Mouse (Mus musculus) C2C12 (cell line): ENCODE measurements around the gene Pik3cd. TPM values are rescaled to one million over a fixed set of nuclear protein-coding genes. Genes with fewer than 3 reads are reported as not detected.

Source experiments
- H3K27me3 ChIP-seq: one replicate; pipeline ENCODE4 v1.6.1; 2011; ENCODE audit not compliant: control insufficient read depth, insufficient read depth, insufficient read length
- H3K36me3 ChIP-seq: one replicate; pipeline ENCODE4 v1.6.1; 2011; ENCODE audit not compliant: control insufficient read depth, insufficient read depth
- H3K4me3 ChIP-seq: one replicate; pipeline ENCODE4 v1.5.1; 2011; ENCODE audit warnings: mild to moderate bottlenecking, control low read depth; ENCODE audit not compliant: poor library complexity, insufficient read depth, severe bottlenecking
- H3K79me2 ChIP-seq: one replicate; pipeline ENCODE4 v1.6.1; 2011; ENCODE audit not compliant: control insufficient read depth, insufficient read depth
- H3K79me3 ChIP-seq: one replicate; pipeline ENCODE4 v1.6.1; 2011; ENCODE audit warnings: low read depth, control low read depth
- H3ac ChIP-seq: one replicate; pipeline ENCODE3; 2011; ENCODE audit warnings: low read depth; ENCODE audit not compliant: control insufficient read depth, insufficient read length
- CEBPB ChIP-seq: IDR thresholded peaks from one replicate; pipeline ENCODE4 v1.6.1; 2011; ENCODE audit warnings: low read depth, mild to moderate bottlenecking, control low read depth, moderate library complexity
- CTCF ChIP-seq: IDR thresholded peaks from one replicate; pipeline ENCODE4 v1.5.1; 2011; ENCODE audit not compliant: control insufficient read depth, insufficient read depth, insufficient read length
- FOSL1 ChIP-seq: IDR thresholded peaks from one replicate; pipeline ENCODE4 v1.8.0; 2011; ENCODE audit warnings: mild to moderate bottlenecking, low read length; ENCODE audit not compliant: poor library complexity, insufficient read depth, severe bottlenecking
- MAX ChIP-seq: IDR thresholded peaks from one replicate; pipeline ENCODE4 v1.6.1; 2011; ENCODE audit warnings: mild to moderate bottlenecking, control low read depth
- MYOD1 ChIP-seq: IDR thresholded peaks from one replicate; pipeline ENCODE4 v1.6.1; 2011; ENCODE audit warnings: low read depth; ENCODE audit not compliant: control insufficient read depth, insufficient read length
- MYOG ChIP-seq: IDR thresholded peaks from one replicate; pipeline ENCODE4 v1.6.1; 2011; ENCODE audit not compliant: control insufficient read depth, insufficient read length; ENCODE audit errors: extremely low read depth
- USF1 ChIP-seq: IDR thresholded peaks from one replicate; pipeline ENCODE4 v1.6.1; 2011; ENCODE audit warnings: low read depth, mild to moderate bottlenecking, control low read depth, moderate library complexity
- polyA plus RNA-seq: library from polyadenylated mRNA; unstranded; fragments of >200 nt; fragmentation: generic; extraction: Trizol; gene quantifications from one replicate; pipeline ENCODE4 v1.2.1, GENCODE M21; 2012; ENCODE audit warnings: missing spikeins

Gene Pik3cd
- polyA plus RNA-seq, 1 experiment: 1.5 TPM

- no peaks in the 10 kb centered on the region for H3K79me2 ChIP-seq
- H3K27me3 ChIP-seq: no peaks in the 10 kb centered on the region
- H3K4me3 ChIP-seq: no peak overlapping the region
- TF ChIP-seq CEBPB (no peak), MYOD1 (no peak), CTCF (no peak), MYOG (no peak), FOSL1 (no peak), MAX (no peak), USF1 (no peak)
- H3K36me3 ChIP-seq: peaks cover 6% of the 10 kb centered on the region
- no peaks in the 10 kb centered on the region for H3K79me3 ChIP-seq
- H3ac ChIP-seq: no peak overlapping the region
Observed at GRCm38 (mm10) chr4:149711485-149711884, 9.1 kb upstream of the Pik3cd start.

GRCm38 (mm10) chr4:149710510-149710909 is 8.1 kb upstream of the Pik3cd start:
- Histone ChIP-seq H3ac (no peak overlapping the region), H3K36me3 (no peaks in the 10 kb centered on the region), H3K4me3 (no peak overlapping the region), H3K79me2 (no peaks in the 10 kb centered on the region), H3K27me3 (no peaks in the 10 kb centered on the region), H3K79me3 (no peaks in the 10 kb centered on the region)
- peak; percentile 49 for TF ChIP-seq CTCF
- no peak for TF ChIP-seq MYOD1
- TF ChIP-seq FOSL1: no peak

- TF ChIP-seq MAX (no peak), FOSL1 (no peak), CEBPB (no peak), MYOG (no peak), MYOD1 (no peak), CTCF (no peak)
- no peaks in the 10 kb centered on the region for H3K79me2 ChIP-seq
- H3ac ChIP-seq: no peak overlapping the region
- no peaks in the 10 kb centered on the region for H3K36me3 ChIP-seq
- no peaks in the 10 kb centered on the region for H3K27me3 ChIP-seq
- H3K79me3 ChIP-seq: no peaks in the 10 kb centered on the region
- H3K4me3 ChIP-seq: no peak overlapping the region
Observed at GRCm38 (mm10) chr4:149705941-149706340, 3.6 kb upstream of the Pik3cd start.

- no peaks in the 10 kb centered on the region for H3K79me3 ChIP-seq
- H3K36me3 ChIP-seq: no peaks in the 10 kb centered on the region
- TF ChIP-seq MYOD1 (no peak), CEBPB (no peak), MYOG (no peak), FOSL1 (no peak), USF1 (no peak), MAX (no peak), CTCF (no peak)
- H3K4me3 ChIP-seq: no peak overlapping the region
- H3K79me2 ChIP-seq: no peaks in the 10 kb centered on the region
- no peak overlapping the region for H3ac ChIP-seq
- no peaks in the 10 kb centered on the region for H3K27me3 ChIP-seq
Observed at GRCm38 (mm10) chr4:149705298-149705697, 2.9 kb upstream of the Pik3cd start.

- H3K27me3 ChIP-seq: no peaks in the 10 kb centered on the region
- no peak overlapping the region for H3ac ChIP-seq
- H3K79me2 ChIP-seq: no peaks in the 10 kb centered on the region
- H3K36me3 ChIP-seq: no peaks in the 10 kb centered on the region
- H3K4me3 ChIP-seq: no peak overlapping the region
- H3K79me3 ChIP-seq: no peaks in the 10 kb centered on the region
- TF ChIP-seq USF1: no peak
- no peak for TF ChIP-seq MAX
Observed at GRCm38 (mm10) chr4:149701426-149702209, 753 bp downstream of the Pik3cd start.

- H3K36me3 ChIP-seq: no peaks in the 10 kb centered on the region
- H3K4me3 ChIP-seq: no peak overlapping the region
- no peaks in the 10 kb centered on the region for H3K79me3 ChIP-seq
- no peak overlapping the region for H3ac ChIP-seq
- no peaks in the 10 kb centered on the region for H3K27me3 ChIP-seq
- TF ChIP-seq CTCF (no peak), FOSL1 (no peak)
- H3K79me2 ChIP-seq: no peaks in the 10 kb centered on the region
Observed at GRCm38 (mm10) chr4:149699953-149700352, 2.4 kb downstream of the Pik3cd start.
